Mouse (Mus musculus): ENCODE data around the gene Olfr1224-ps1. TPM values are rescaled to one million over a fixed set of nuclear protein-coding genes. Genes with fewer than 3 reads are reported as not detected.
"Not testable (repeated sequence)": the region's sequence is repeated elsewhere in the genome, so short reads cannot be mapped to it uniquely, and the experiment has no call there.

Gene Olfr1224-ps1
- total RNA-seq (2018; cell fraction: chromatin; rRNA removed) = not detected
- not detected for total RNA-seq (2018; cell fraction: cytosol; rRNA removed)
- not detected for total RNA-seq (2018; cell fraction: nucleus; rRNA removed)
- polyA plus RNA-seq (2018) = not detected in 3 replicates

DNA sequence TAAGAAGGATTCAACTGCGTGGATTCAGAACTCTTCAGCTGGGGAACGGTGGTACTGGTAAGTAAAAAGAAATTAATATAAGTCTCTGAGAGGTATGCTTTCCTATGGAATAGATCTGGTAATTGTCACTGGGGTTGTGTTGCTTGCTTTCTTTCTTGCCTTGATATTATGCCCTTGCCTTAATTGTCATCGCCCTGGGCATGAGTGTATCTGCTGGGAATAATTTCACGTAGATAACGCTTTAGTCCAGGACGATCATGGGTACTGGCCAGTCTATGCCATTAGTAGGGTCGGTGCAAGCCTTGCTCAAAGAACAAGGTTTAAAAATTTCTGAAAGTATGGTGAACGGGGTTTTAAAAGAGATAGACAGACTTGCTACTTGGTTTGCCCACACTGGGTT is at the start of gene Olfr1224-ps1:
Gene Olfr1224-ps1, minus strand, starts transcription at position 101 of the 400 bp plus-strand sequence.
- H3K79me2 ChIP-seq (ENCODE audit: inconsistent target); H3K36me3 ChIP-seq (ENCODE audit: inconsistent target); H3K4me3 ChIP-seq (ENCODE audit: inconsistent target); H3K27ac ChIP-seq: not testable (repeated sequence)
- 92% methylated on average over 6 of the region's 8 CpGs for WGBS (ENCODE audit: missing documents)

DNA sequence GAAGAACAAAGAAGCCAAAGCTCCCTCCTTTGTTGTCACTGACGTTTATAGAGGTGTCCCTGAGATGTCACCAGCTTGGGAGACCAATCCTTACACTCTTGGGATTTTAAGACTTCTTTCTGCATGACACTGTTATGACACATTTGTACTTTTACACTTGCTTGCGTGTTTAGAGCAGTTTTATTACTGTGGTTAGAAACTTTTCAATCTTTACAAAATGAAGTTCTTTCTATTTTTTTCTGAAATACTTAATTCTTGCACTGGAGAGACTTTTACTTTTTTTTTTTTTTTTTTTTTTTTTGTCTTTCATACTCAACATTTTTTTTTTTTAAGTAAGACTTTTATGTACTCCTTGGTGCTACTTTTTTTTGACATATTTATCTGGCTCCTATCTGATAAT is 36.1 kb upstream of the Olfr1224-ps1 start, which contains the start of gene Olfr1226:
Gene Olfr1226, minus strand, starts transcription at position 101 of the 400 bp plus-strand sequence.
- Histone ChIP-seq H3K4me3 (ENCODE audit: inconsistent target) (no peak within 1 kb of the TSS), H3K79me2 (ENCODE audit: inconsistent target) (no peaks in the 10 kb centered on the region), H3K36me3 (ENCODE audit: inconsistent target) (no peaks in the 10 kb centered on the region), H3K27ac (no peak within 1 kb of the TSS)
- 79% methylated on average over 2 of the region's 2 CpGs for WGBS (ENCODE audit: missing documents)

DNA sequence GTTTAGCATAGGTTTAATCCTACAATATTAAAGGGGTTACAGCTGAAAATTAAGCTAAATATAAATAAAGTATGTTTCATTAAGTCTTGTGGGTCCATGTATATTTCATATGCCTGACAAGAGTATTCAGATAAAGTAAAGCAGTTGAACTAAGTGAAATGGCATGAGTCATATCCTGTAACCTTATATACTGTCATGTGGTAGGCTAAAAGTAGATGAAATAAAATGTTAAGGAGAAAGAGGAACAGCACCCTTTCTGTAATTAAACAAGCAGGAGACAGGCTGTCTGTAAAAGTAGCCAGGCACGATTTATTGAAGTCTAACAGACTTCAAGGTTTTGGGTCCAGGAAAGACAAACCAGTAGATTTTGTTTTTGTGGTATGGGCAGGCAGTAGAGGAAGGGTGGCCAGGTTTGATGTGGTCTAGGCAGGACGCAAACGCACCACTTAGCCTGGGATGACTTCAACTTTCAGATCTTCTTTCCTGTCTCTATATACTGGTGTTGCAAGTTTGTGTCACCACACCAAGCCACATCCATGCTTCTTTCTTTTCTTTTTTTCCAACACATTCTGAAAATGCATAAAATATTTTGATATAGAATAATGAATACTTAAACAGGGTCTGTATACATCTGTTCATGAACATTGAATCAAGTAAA is 32.6 kb upstream of the Olfr1224-ps1 start:
- Histone ChIP-seq H3K27ac (peak overlapping the region; percentile 72), H3K4me3 (ENCODE audit: inconsistent target) (no peak overlapping the region), H3K79me2 (ENCODE audit: inconsistent target) (no peaks in the 10 kb centered on the region), H3K36me3 (ENCODE audit: inconsistent target) (no peaks in the 10 kb centered on the region)
- WGBS (ENCODE audit: missing documents) = 7% methylated on average over 3 of the region's 3 CpGs

DNA sequence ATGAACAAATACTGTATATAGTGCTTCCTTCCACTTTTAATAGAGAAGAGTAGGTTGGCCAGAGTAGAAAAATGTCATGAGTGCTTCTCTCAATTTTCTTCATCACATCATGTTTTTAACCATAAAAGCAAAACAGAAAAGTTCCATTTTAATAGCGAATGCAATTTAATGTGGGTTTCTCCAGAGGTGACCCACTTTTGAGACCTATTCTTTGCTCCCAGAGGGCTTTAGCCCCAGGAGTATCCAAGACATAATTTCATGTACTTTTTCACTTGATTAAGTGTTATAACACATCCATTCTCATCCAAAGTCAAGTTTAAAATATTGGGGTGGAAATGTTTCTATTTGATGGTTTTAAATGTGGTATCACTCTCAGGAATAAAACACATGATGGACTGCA is 10.7 kb upstream of the Olfr1224-ps1 start, which contains the start of gene Olfr1225:
Gene Olfr1225, minus strand, starts transcription at position 101 of the 400 bp plus-strand sequence.
- 89% methylated on average over 1 of the region's 1 CpGs for WGBS (ENCODE audit: missing documents)
- no peaks in the 10 kb centered on the region for H3K79me2 ChIP-seq (ENCODE audit: inconsistent target)
- H3K27ac ChIP-seq = no peak within 1 kb of the TSS
- H3K36me3 ChIP-seq (ENCODE audit: inconsistent target) = no peaks in the 10 kb centered on the region
- H3K4me3 ChIP-seq (ENCODE audit: inconsistent target) = no peak within 1 kb of the TSS

DNA sequence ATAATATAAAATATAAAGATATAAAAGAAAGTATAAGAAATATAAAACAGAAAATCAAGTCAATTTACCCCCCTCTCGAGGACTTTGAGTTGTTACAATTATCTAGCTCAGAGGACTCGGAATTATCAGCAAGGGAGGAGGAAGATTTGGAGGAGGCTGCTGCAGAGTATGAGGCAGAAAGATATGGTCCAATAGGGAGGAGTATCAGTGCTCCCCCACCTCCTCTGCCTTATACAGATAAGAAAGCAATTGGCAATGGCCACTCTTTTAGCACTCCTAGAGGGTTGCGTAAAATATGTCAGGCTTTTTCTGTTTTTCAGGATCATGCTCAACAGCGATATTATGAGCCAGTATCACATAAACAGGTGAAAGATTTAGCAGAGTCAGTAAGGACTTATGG is 820 bp upstream of the Olfr1224-ps1 start:
- not testable (repeated sequence) for H3K36me3 ChIP-seq (ENCODE audit: inconsistent target); H3K27ac ChIP-seq; H3K79me2 ChIP-seq (ENCODE audit: inconsistent target); H3K4me3 ChIP-seq (ENCODE audit: inconsistent target)
- 80% methylated on average over 4 of the region's 4 CpGs for WGBS (ENCODE audit: missing documents)

DNA sequence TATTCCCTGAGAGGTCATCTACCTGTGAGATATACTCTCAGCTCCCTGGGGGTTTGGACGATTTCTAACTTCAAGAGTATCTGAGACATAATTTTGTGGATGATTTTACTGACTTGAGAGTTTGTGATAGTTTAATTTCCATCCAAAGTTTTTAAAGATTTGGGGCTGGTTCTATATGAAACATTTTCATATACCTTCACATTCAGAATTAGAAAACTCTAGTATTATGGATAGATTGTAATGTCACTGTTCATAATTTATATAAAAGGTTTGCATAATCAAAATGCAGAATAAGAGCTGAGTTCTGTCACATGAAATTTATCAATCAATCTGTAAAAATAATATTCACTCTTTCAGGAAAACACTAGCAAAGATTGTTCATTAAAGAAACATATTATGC is 12.4 kb downstream of the Olfr1224-ps1 start, which contains the start of gene Olfr1223:
Gene Olfr1223, minus strand, starts transcription at position 101 of the 400 bp plus-strand sequence.
- no peaks in the 10 kb centered on the region for H3K79me2 ChIP-seq (ENCODE audit: inconsistent target)
- H3K27ac ChIP-seq = no peak within 1 kb of the TSS
- H3K36me3 ChIP-seq (ENCODE audit: inconsistent target) = no peaks in the 10 kb centered on the region
- WGBS (ENCODE audit: missing documents) = 55% methylated on average over 1 of the region's 1 CpGs
- H3K4me3 ChIP-seq (ENCODE audit: inconsistent target) = no peak within 1 kb of the TSS

DNA sequence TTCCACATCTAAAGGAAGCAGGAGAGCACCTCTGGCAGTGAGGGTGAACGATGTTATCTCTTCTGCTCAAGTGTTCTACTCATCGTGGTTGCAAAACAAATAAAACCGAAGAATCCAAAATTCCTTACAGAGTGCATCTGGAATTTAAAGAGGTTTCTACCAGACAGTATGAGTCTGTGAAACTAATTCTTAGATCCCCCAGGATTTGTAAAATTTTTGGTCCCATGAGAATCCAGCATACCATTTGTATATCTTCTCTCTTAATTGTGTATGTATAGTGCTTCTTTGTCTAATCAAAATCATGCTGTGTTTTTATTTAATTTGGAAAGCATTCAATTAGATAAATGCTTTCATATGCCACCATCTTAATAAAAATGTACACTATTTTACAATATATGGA is 30.9 kb downstream of the Olfr1224-ps1 start, which contains the start of gene Olfr1222:
Gene Olfr1222, minus strand, starts transcription at position 101 of the 400 bp plus-strand sequence.
- H3K27ac ChIP-seq = no peak within 1 kb of the TSS
- WGBS (ENCODE audit: missing documents) = 77% methylated on average over 3 of the region's 3 CpGs
- no peaks in the 10 kb centered on the region for H3K79me2 ChIP-seq (ENCODE audit: inconsistent target)
- H3K4me3 ChIP-seq (ENCODE audit: inconsistent target) = no peak within 1 kb of the TSS
- no peaks in the 10 kb centered on the region for H3K36me3 ChIP-seq (ENCODE audit: inconsistent target)

DNA sequence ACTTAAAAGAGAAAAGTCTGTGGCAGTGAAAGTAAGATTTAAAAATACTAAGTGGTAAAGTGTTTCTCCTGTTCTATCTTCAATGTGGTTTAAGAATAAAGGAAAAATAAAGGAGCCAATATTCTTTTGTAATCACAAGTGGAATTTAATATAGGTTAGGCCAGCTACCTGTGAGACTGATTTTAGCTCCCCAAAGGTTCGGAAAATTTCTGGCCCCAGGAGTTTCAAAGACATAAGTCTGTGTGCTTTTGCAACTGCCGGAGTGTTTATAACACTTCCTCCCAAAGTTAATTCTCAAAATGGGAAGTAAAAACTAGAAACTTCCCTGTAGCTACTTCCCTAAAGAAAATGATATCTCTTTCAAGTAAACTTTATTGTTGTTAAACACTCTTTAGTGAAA is 46.7 kb downstream of the Olfr1224-ps1 start, which contains the start of gene Olfr1221:
Gene Olfr1221, minus strand, starts transcription at position 101 of the 400 bp plus-strand sequence.
- H3K27ac ChIP-seq = 0 out of 2 replicates have a peak within 1 kb of the TSS, but pooled peaks have one; percentile 14
- 9% methylated on average over 2 of the region's 2 CpGs for WGBS (ENCODE audit: missing documents)

DNA sequence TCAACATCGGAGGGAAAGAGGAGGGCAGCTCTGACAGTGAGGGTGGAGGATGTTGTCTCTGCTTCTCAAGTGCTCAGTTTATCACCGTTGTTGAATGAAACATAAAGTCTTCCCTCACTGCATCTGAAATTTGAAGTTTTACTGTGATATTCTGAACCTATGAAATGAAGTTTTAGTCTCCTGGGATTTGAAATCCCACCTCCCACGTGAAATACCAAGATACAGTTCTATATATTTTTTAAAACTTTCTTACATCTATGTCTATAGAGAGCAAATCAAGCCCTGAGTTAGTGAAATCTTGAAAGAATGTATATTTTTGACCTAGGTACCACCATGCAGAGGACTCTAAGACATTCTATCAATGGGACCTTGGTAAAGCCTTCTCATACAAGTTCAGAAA is 57.2 kb downstream of the Olfr1224-ps1 start, which contains the start of gene Olfr1220:
Gene Olfr1220, minus strand, starts transcription at position 101 of the 400 bp plus-strand sequence.
- Histone ChIP-seq H3K79me2 (ENCODE audit: inconsistent target) (no peaks in the 10 kb centered on the region), H3K36me3 (ENCODE audit: inconsistent target) (no peaks in the 10 kb centered on the region), H3K4me3 (ENCODE audit: inconsistent target) (no peak within 1 kb of the TSS), H3K27ac (no peak within 1 kb of the TSS)
- 68% methylated on average over 3 of the region's 3 CpGs for WGBS (ENCODE audit: missing documents)

More for the DNA sequence above, 46.7 kb downstream of the Olfr1224-ps1 start, which contains the start of gene Olfr1221:
- no peak within 1 kb of the TSS for H3K4me3 ChIP-seq (ENCODE audit: inconsistent target)
- H3K79me2 ChIP-seq (ENCODE audit: inconsistent target) = no peaks in the 10 kb centered on the region
- no peaks in the 10 kb centered on the region for H3K36me3 ChIP-seq (ENCODE audit: inconsistent target)

DNA sequence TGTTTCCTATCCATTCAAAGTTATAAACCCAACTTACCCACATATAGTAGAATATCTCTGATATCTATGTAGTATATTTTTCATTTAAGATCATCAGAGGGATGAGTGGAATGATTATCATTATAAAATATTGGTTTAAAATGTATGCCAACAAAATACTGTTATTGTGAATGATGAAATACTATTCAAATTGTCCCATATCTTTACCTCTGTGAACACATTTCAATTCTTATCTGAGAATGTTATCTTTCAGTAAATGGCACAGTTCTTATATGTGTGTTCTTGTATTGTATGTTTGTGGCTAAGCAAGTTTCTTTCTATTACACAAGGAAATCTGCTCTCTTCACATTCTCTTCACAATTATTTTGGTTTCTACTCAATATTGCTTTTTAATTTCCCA is 58.2 kb downstream of the Olfr1224-ps1 start:
- Histone ChIP-seq H3K4me3 (ENCODE audit: inconsistent target) (no peak overlapping the region), H3K27ac (no peak overlapping the region), H3K36me3 (ENCODE audit: inconsistent target) (no peaks in the 10 kb centered on the region), H3K79me2 (ENCODE audit: inconsistent target) (no peaks in the 10 kb centered on the region)

Other genes starting within 250 kb of the Olfr1224-ps1 start
- not detected in 3 replicates for gene Olfr1209, start 248.9 kb downstream of the Olfr1224-ps1 start, polyA plus RNA-seq (2018)
- not detected in 3 replicates for gene Olfr1211, start 226.0 kb downstream of the Olfr1224-ps1 start, polyA plus RNA-seq (2018)
- gene Olfr1212, start 210.1 kb downstream of the Olfr1224-ps1 start, polyA plus RNA-seq (2018) = not detected in 3 replicates
- gene Gm13762, start 183.8 kb downstream of the Olfr1224-ps1 start, polyA plus RNA-seq (2018) = not detected in 3 replicates
- not detected in 3 replicates for gene Olfr1214, start 171.4 kb downstream of the Olfr1224-ps1 start, polyA plus RNA-seq (2018)
- not detected in 3 replicates for gene Olfr1215, start 157.1 kb downstream of the Olfr1224-ps1 start, polyA plus RNA-seq (2018)
- not detected in 3 replicates for gene Olfr1216, start 145.8 kb downstream of the Olfr1224-ps1 start, polyA plus RNA-seq (2018)
- gene Olfr1217, start 132.0 kb downstream of the Olfr1224-ps1 start, polyA plus RNA-seq (2018) = not detected in 3 replicates
- gene Olfr1218, start 102.9 kb downstream of the Olfr1224-ps1 start, polyA plus RNA-seq (2018) = not detected in 3 replicates
- gene Olfr1219, start 80.6 kb downstream of the Olfr1224-ps1 start, polyA plus RNA-seq (2018) = not detected in 3 replicates
- gene Olfr1220, start 57.3 kb downstream of the Olfr1224-ps1 start, polyA plus RNA-seq (2018) = not detected in 3 replicates
- not detected in 3 replicates for gene Olfr1221, start 46.8 kb downstream of the Olfr1224-ps1 start, polyA plus RNA-seq (2018)
- not detected in 3 replicates for gene Olfr1222, start 31.0 kb downstream of the Olfr1224-ps1 start, polyA plus RNA-seq (2018)
- gene Olfr1223, start 12.5 kb downstream of the Olfr1224-ps1 start, polyA plus RNA-seq (2018) = not detected in 3 replicates
- not detected in 3 replicates for gene Olfr1225, start 10.6 kb upstream of the Olfr1224-ps1 start, polyA plus RNA-seq (2018)
- gene Olfr1226, start 36.0 kb upstream of the Olfr1224-ps1 start, polyA plus RNA-seq (2018) = not detected in 3 replicates
- gene Olfr1228, start 90.0 kb upstream of the Olfr1224-ps1 start, polyA plus RNA-seq (2018) = not detected in 3 replicates
- gene Olfr1229, start 123.9 kb upstream of the Olfr1224-ps1 start, polyA plus RNA-seq (2018) = not detected in 3 replicates
- gene Olfr1230, start 133.2 kb upstream of the Olfr1224-ps1 start, polyA plus RNA-seq (2018) = not detected in 3 replicates
- not detected in 3 replicates for gene Olfr1231, start 143.0 kb upstream of the Olfr1224-ps1 start, polyA plus RNA-seq (2018)
- not detected in 3 replicates for gene Olfr1232, start 165.6 kb upstream of the Olfr1224-ps1 start, polyA plus RNA-seq (2018)
- gene Olfr1233, start 178.3 kb upstream of the Olfr1224-ps1 start, polyA plus RNA-seq (2018) = not detected in 3 replicates
- gene Olfr1234, start 200.8 kb upstream of the Olfr1224-ps1 start, polyA plus RNA-seq (2018) = not detected in 3 replicates
- not detected in 3 replicates for gene Olfr1238, start 245.6 kb upstream of the Olfr1224-ps1 start, polyA plus RNA-seq (2018)